Mouse (Mus musculus): ENCODE measurements at regions not wholly inside any gene's neighbourhood (a gene's known extent, or its start where the extent isn't known, plus 50 kb on each side); places are given as distances from the start of the nearest gene placed in this dataset.
"Not testable (repeated sequence)": the region's sequence is repeated elsewhere in the genome, so short reads cannot be mapped to it uniquely, and the experiment has no call there.

- in situ Hi-C loops (cut with MboI; ENCODE audit: low pct_unique_long_range_greater_than_20kb in 1 of 2, low sequenced_read_pairs in 2 of 2, unreplicated experiment in 1 of 2), result no loop called here
Observed at GRCm38 (mm10) chr2:116444163-116444562, 378.5 kb upstream of the Meis2 start.

GRCm38 (mm10) chr2:116440252-116440651 lies 374.6 kb upstream of the Meis2 start:
- in situ Hi-C loops (cut with MboI; ENCODE audit: low pct_unique_long_range_greater_than_20kb in 1 of 2, low sequenced_read_pairs in 2 of 2, unreplicated experiment in 1 of 2), result no loop called here

GRCm38 (mm10) chr2:116433481-116433880 lies 367.8 kb upstream of the Meis2 start:
- in situ Hi-C loops (cut with MboI; ENCODE audit: low pct_unique_long_range_greater_than_20kb in 1 of 2, low sequenced_read_pairs in 2 of 2, unreplicated experiment in 1 of 2), result no loop called here

- in situ Hi-C loops (cut with MboI; ENCODE audit: low pct_unique_long_range_greater_than_20kb in 1 of 2, low sequenced_read_pairs in 2 of 2, unreplicated experiment in 1 of 2), result no loop called here
Observed at GRCm38 (mm10) chr2:116424131-116424530, 358.5 kb upstream of the Meis2 start.

GRCm38 (mm10) chr2:116417428-116418195 lies 352.0 kb upstream of the Meis2 start:
- in situ Hi-C loops (cut with MboI; ENCODE audit: low pct_unique_long_range_greater_than_20kb in 1 of 2, low sequenced_read_pairs in 2 of 2, unreplicated experiment in 1 of 2), result no loop called here

- in situ Hi-C loops (cut with MboI; ENCODE audit: low pct_unique_long_range_greater_than_20kb in 1 of 2, low sequenced_read_pairs in 2 of 2, unreplicated experiment in 1 of 2), result no loop called here
Observed at GRCm38 (mm10) chr2:116415742-116416141, 350.1 kb upstream of the Meis2 start.

GRCm38 (mm10) chr2:116402113-116402512 lies 336.5 kb upstream of the Meis2 start:
- in situ Hi-C loops (cut with MboI; ENCODE audit: low pct_unique_long_range_greater_than_20kb in 1 of 2, low sequenced_read_pairs in 2 of 2, unreplicated experiment in 1 of 2), result no loop called here

GRCm38 (mm10) chr2:116399966-116400365 lies 334.3 kb upstream of the Meis2 start:
- in situ Hi-C loops (cut with MboI; ENCODE audit: low pct_unique_long_range_greater_than_20kb in 1 of 2, low sequenced_read_pairs in 2 of 2, unreplicated experiment in 1 of 2), result no loop called here

- in situ Hi-C loops (cut with MboI; ENCODE audit: low pct_unique_long_range_greater_than_20kb in 1 of 2, low sequenced_read_pairs in 2 of 2, unreplicated experiment in 1 of 2), result no loop called here
Observed at GRCm38 (mm10) chr2:116368811-116369210, 303.2 kb upstream of the Meis2 start.

GRCm38 (mm10) chr2:116364136-116364535 lies 298.5 kb upstream of the Meis2 start:
- in situ Hi-C loops (cut with MboI; ENCODE audit: low pct_unique_long_range_greater_than_20kb in 1 of 2, low sequenced_read_pairs in 2 of 2, unreplicated experiment in 1 of 2), result no loop called here

- in situ Hi-C loops (cut with MboI; ENCODE audit: low pct_unique_long_range_greater_than_20kb in 1 of 2, low sequenced_read_pairs in 2 of 2, unreplicated experiment in 1 of 2), result no loop called here
Observed at GRCm38 (mm10) chr2:116358145-116358544, 292.5 kb upstream of the Meis2 start.

GRCm38 (mm10) chr2:116348530-116348914 lies 282.9 kb upstream of the Meis2 start:
- in situ Hi-C loops (cut with MboI; ENCODE audit: low pct_unique_long_range_greater_than_20kb in 1 of 2, low sequenced_read_pairs in 2 of 2, unreplicated experiment in 1 of 2), result no loop called here

- in situ Hi-C loops (cut with MboI; ENCODE audit: low pct_unique_long_range_greater_than_20kb in 1 of 2, low sequenced_read_pairs in 2 of 2, unreplicated experiment in 1 of 2), result no loop called here
Observed at GRCm38 (mm10) chr2:116347827-116348529, 282.3 kb upstream of the Meis2 start.

GRCm38 (mm10) chr2:116331801-116332200 lies 266.2 kb upstream of the Meis2 start:
- in situ Hi-C loops (cut with MboI; ENCODE audit: low pct_unique_long_range_greater_than_20kb in 1 of 2, low sequenced_read_pairs in 2 of 2, unreplicated experiment in 1 of 2), result no loop called here

- in situ Hi-C loops (cut with MboI; ENCODE audit: low pct_unique_long_range_greater_than_20kb in 1 of 2, low sequenced_read_pairs in 2 of 2, unreplicated experiment in 1 of 2), result no loop called here
Observed at GRCm38 (mm10) chr2:116322039-116322770, 256.6 kb upstream of the Meis2 start.

GRCm38 (mm10) chr2:116299551-116299950 lies 233.9 kb upstream of the Meis2 start:
- in situ Hi-C loops (cut with MboI; ENCODE audit: low pct_unique_long_range_greater_than_20kb in 1 of 2, low sequenced_read_pairs in 2 of 2, unreplicated experiment in 1 of 2), result no loop called here

GRCm38 (mm10) chr2:116289886-116290285 lies 224.2 kb upstream of the Meis2 start:
- in situ Hi-C loops (cut with MboI; ENCODE audit: low pct_unique_long_range_greater_than_20kb in 1 of 2, low sequenced_read_pairs in 2 of 2, unreplicated experiment in 1 of 2), result no loop called here

GRCm38 (mm10) chr2:116243191-116243590 lies 177.6 kb upstream of the Meis2 start:
- in situ Hi-C loops (cut with MboI; ENCODE audit: low pct_unique_long_range_greater_than_20kb in 1 of 2, low sequenced_read_pairs in 2 of 2, unreplicated experiment in 1 of 2), result not testable (repeated sequence)

GRCm38 (mm10) chr2:116236731-116237130 lies 171.1 kb upstream of the Meis2 start:
- in situ Hi-C loops (cut with MboI; ENCODE audit: low pct_unique_long_range_greater_than_20kb in 1 of 2, low sequenced_read_pairs in 2 of 2, unreplicated experiment in 1 of 2), result no loop called here

All from mouse embryonic stem cell (cell line).